Mouse (Mus musculus) CD8-positive naive resting alpha-beta T cell, adult 2 months (primary cell): ENCODE measurements around the gene Hdgf.
"Not testable (repeated sequence)": the region's sequence is repeated elsewhere in the genome, so short reads cannot be mapped to it uniquely, and the experiment has no call there.

Experiments
- DNase-seq, 2 experiments: peaks; one replicate each; pipeline ENCODE4 v3.0.0; 2022; ENCODE audit warnings: low read depth in 2 of 2, low spot score in 2 of 2

Hdgf gene

GRCm38 (mm10) chr3:87905880-87906485, at the start of gene Hdgf:
Gene Hdgf, plus strand, starts transcription at chr3:87906321.
- peak; percentile 93 to 94 for DNase-seq

GRCm38 (mm10) chr3:87857666-87858065, 48.5 kb upstream of the Hdgf start:
- no peak for DNase-seq

- DNase-seq, result peak; percentile 60 to 69
These were observed 46.3 kb upstream of the Hdgf start for GRCm38 (mm10) chr3:87859813-87860212.

- not testable (repeated sequence) for DNase-seq
These were observed 42.0 kb upstream of the Hdgf start for GRCm38 (mm10) chr3:87864111-87864510.

- no peak for DNase-seq
These were observed 28.4 kb upstream of the Hdgf start for GRCm38 (mm10) chr3:87877730-87878129.

GRCm38 (mm10) chr3:87884291-87884690, 21.8 kb upstream of the Hdgf start:
- DNase-seq, result no peak

GRCm38 (mm10) chr3:87884708-87885251, 21.3 kb upstream of the Hdgf start:
- peak; percentile 14 to 31 for DNase-seq

GRCm38 (mm10) chr3:87885281-87886003, 20.7 kb upstream of the Hdgf start, which contains the start of gene Prcc:
Gene Prcc, minus strand, starts transcription at chr3:87885608.
- peak; percentile 88 to 91 for DNase-seq

- no peak for DNase-seq
These were observed 20.1 kb upstream of the Hdgf start for GRCm38 (mm10) chr3:87886004-87886365.

GRCm38 (mm10) chr3:87886416-87886815, 19.7 kb upstream of the Hdgf start:
- DNase-seq, result no peak

GRCm38 (mm10) chr3:87887400-87887799, 18.7 kb upstream of the Hdgf start:
- DNase-seq, result not testable (repeated sequence)

GRCm38 (mm10) chr3:87891481-87891880, 14.6 kb upstream of the Hdgf start:
- DNase-seq, result no peak

- DNase-seq, result no peak
These were observed 12.7 kb upstream of the Hdgf start for GRCm38 (mm10) chr3:87893367-87893905.

GRCm38 (mm10) chr3:87899266-87899665, 6.9 kb upstream of the Hdgf start:
- DNase-seq, result no peak

- no peak for DNase-seq
These were observed 6.3 kb upstream of the Hdgf start for GRCm38 (mm10) chr3:87899776-87900175.

- DNase-seq, result no peak
These were observed 5.0 kb upstream of the Hdgf start for GRCm38 (mm10) chr3:87901036-87901624.

- not testable (repeated sequence) for DNase-seq
These were observed 4.2 kb upstream of the Hdgf start for GRCm38 (mm10) chr3:87901959-87902358.

GRCm38 (mm10) chr3:87903821-87904220, 2.3 kb upstream of the Hdgf start:
- no peak for DNase-seq

- DNase-seq, result peak in 1 of 2 experiments; percentile 19
These were observed 470 bp downstream of the Hdgf start for GRCm38 (mm10) chr3:87906601-87906980.

GRCm38 (mm10) chr3:87906981-87907857, 1.1 kb downstream of the Hdgf start:
- DNase-seq, result no peak

- DNase-seq, result no peak
These were observed 1.8 kb downstream of the Hdgf start for GRCm38 (mm10) chr3:87907906-87908305.
